Mouse (Mus musculus) kidney, adult 18-20 months (tissue): ENCODE measurements around the gene Pkp4.
"Not testable (repeated sequence)": the region's sequence is repeated elsewhere in the genome, so short reads cannot be mapped to it uniquely, and the experiment has no call there.

ENCODE experiments used
- DNase-seq: peaks from one replicate; pipeline ENCODE4 v3.0.0; 2021

Gene Pkp4

GRCm38 (mm10) chr2:59342591-59343210 lies 182.1 kb downstream of the Pkp4 start:
- DNase-seq, result no peak

GRCm38 (mm10) chr2:59343834-59344233 lies 183.2 kb downstream of the Pkp4 start:
- no peak for DNase-seq

GRCm38 (mm10) chr2:59344699-59345098 lies 184.0 kb downstream of the Pkp4 start:
- no peak for DNase-seq

GRCm38 (mm10) chr2:59345141-59345839 lies 184.6 kb downstream of the Pkp4 start:
- DNase-seq, result peak; percentile 17

GRCm38 (mm10) chr2:59346443-59346842 lies 185.8 kb downstream of the Pkp4 start:
- DNase-seq, result no peak

- DNase-seq, result no peak
Observed at GRCm38 (mm10) chr2:59348585-59348984, 187.9 kb downstream of the Pkp4 start.

- DNase-seq, result no peak
Observed at GRCm38 (mm10) chr2:59350094-59350493, 189.4 kb downstream of the Pkp4 start.

GRCm38 (mm10) chr2:59351303-59352099 lies 190.9 kb downstream of the Pkp4 start:
- no peak for DNase-seq

GRCm38 (mm10) chr2:59353821-59354220 lies 193.2 kb downstream of the Pkp4 start:
- no peak for DNase-seq

GRCm38 (mm10) chr2:59355531-59356289 lies 195.1 kb downstream of the Pkp4 start:
- no peak for DNase-seq

GRCm38 (mm10) chr2:59359760-59360342 lies 199.2 kb downstream of the Pkp4 start:
- DNase-seq, result no peak

- no peak for DNase-seq
Observed at GRCm38 (mm10) chr2:59361350-59361780, 200.7 kb downstream of the Pkp4 start.

- DNase-seq, result no peak
Observed at GRCm38 (mm10) chr2:59364156-59364842, 203.6 kb downstream of the Pkp4 start.

- DNase-seq, result no peak
Observed at GRCm38 (mm10) chr2:59367191-59367590, 206.5 kb downstream of the Pkp4 start.

GRCm38 (mm10) chr2:59373113-59373512 lies 212.5 kb downstream of the Pkp4 start:
- DNase-seq, result no peak

GRCm38 (mm10) chr2:59378096-59378495 lies 217.4 kb downstream of the Pkp4 start:
- no peak for DNase-seq

GRCm38 (mm10) chr2:59378861-59379260 lies 218.2 kb downstream of the Pkp4 start:
- not testable (repeated sequence) for DNase-seq

- no peak for DNase-seq
Observed at GRCm38 (mm10) chr2:59383231-59383630, 222.6 kb downstream of the Pkp4 start.

GRCm38 (mm10) chr2:59383852-59384776 lies 223.5 kb downstream of the Pkp4 start:
- no peak for DNase-seq

GRCm38 (mm10) chr2:59385211-59385935 lies 224.7 kb downstream of the Pkp4 start:
- no peak for DNase-seq
